Mouse (Mus musculus) heart, embryonic 11.5 days (tissue): ENCODE results near the gene Bmp5. TPM values are rescaled to one million over a fixed set of nuclear protein-coding genes. Genes with fewer than 3 reads are reported as not detected.

Source experiments
- ATAC-seq: fragments of 200-750 bp; cut with Nextera tagmentation; replicated peaks from 2 replicates; pipeline ENCODE4 v1.8.0; 2017; ENCODE audit warnings: moderate library complexity; ENCODE audit not compliant: insufficient number of reproducible peaks, low FRiP score, low TSS enrichment
- H3K27ac ChIP-seq: fragments of 300-500 bp; sonication (generic); 2 replicates; pipeline ENCODE4 v1.5.1; 2014; ENCODE audit warnings: mild to moderate bottlenecking, low read depth, low read length
- H3K27me3 ChIP-seq: fragments of 300-500 bp; sonication (generic); 2 replicates; pipeline ENCODE4 v1.6.1; 2014; ENCODE audit warnings: mild to moderate bottlenecking, low read length, mixed read lengths; ENCODE audit not compliant: control insufficient read depth, insufficient read depth
- H3K36me3 ChIP-seq: fragments of 300-500 bp; sonication (generic); 2 replicates; pipeline ENCODE4 v1.6.1; 2014; ENCODE audit warnings: mild to moderate bottlenecking, low read length, moderate library complexity, mixed read lengths; ENCODE audit not compliant: control insufficient read depth, insufficient read depth
- H3K4me1 ChIP-seq: fragments of 300-500 bp; sonication (generic); 2 replicates; pipeline ENCODE4 v1.6.1; 2014; ENCODE audit warnings: low read length; ENCODE audit not compliant: control insufficient read depth, insufficient read depth
- H3K4me2 ChIP-seq: fragments of 300-500 bp; sonication (generic); 2 replicates; pipeline ENCODE4 v1.6.1; 2014; ENCODE audit warnings: mild to moderate bottlenecking, moderate library complexity
- H3K4me3 ChIP-seq: fragments of 300-500 bp; sonication (generic); 2 replicates; pipeline ENCODE4 v1.5.1; 2014; ENCODE audit warnings: low read depth, low read length
- H3K9ac ChIP-seq: fragments of 300-500 bp; sonication (generic); 2 replicates; pipeline ENCODE4 v1.6.1; 2014; ENCODE audit warnings: mild to moderate bottlenecking, low read depth, low read length, moderate library complexity
- H3K9me3 ChIP-seq: fragments of 300-500 bp; sonication (generic); replicated peaks from 2 replicates; pipeline ENCODE4 v1.6.1; 2016; ENCODE audit warnings: low read length; ENCODE audit not compliant: control insufficient read depth
- WGBS: fragments of 180-500 bp; shearing (Covaris S2); extraction: QIAGEN DNeasy Blood & Tissue Kit; methylation state at CpG from one replicate; pipeline ENCODE4 v1.1.7; 2014; ENCODE audit not compliant: insufficient replicate concordance; 5-methylcytosine and 5-hydroxymethylcytosine counted together
- polyA plus RNA-seq: library from polyadenylated mRNA; unstranded; fragments of >200 nt; fragmentation: Nextera tagmentation; extraction: Ambion mirVana; gene quantifications from 2 replicates; pipeline ENCODE4 v1.2.1, GENCODE M21; 2014

Bmp5 gene
- polyA plus RNA-seq, 1 experiment from 2014 or later: 11.2 TPM

- 58% methylated on average over 2 of the region's 2 CpGs for WGBS
- Histone ChIP-seq H3K27ac (no peak overlapping the region), H3K36me3 (no peaks in the 10 kb centered on the region), H3K4me3 (no peak overlapping the region), H3K9ac (no peak overlapping the region), H3K4me2 (no peak overlapping the region), H3K27me3 (no peaks in the 10 kb centered on the region), H3K4me1 (no peaks in the 10 kb centered on the region), H3K9me3 (no peaks in the 10 kb centered on the region)
- ATAC-seq: no peak
Measured at GRCm38 (mm10) chr9:75905497-75905896, 130.3 kb downstream of the Bmp5 start.

GRCm38 (mm10) chr9:75910112-75910799 is 135.1 kb downstream of the Bmp5 start:
- H3K9me3 ChIP-seq: no peaks in the 10 kb centered on the region
- WGBS: 34% methylated on average over 7 of the region's 7 CpGs
- no peak overlapping the region for H3K4me3 ChIP-seq
- no peaks in the 10 kb centered on the region for H3K27me3 ChIP-seq
- H3K4me1 ChIP-seq: no peaks in the 10 kb centered on the region
- no peaks in the 10 kb centered on the region for H3K36me3 ChIP-seq
- no peak overlapping the region for H3K9ac ChIP-seq
- no peak overlapping the region for H3K27ac ChIP-seq
- no peak for ATAC-seq
- no peak overlapping the region for H3K4me2 ChIP-seq

- no peak overlapping the region for H3K4me2 ChIP-seq
- no peaks in the 10 kb centered on the region for H3K4me1 ChIP-seq
- 59% methylated on average over 7 of the region's 7 CpGs for WGBS
- ATAC-seq: no peak
- no peaks in the 10 kb centered on the region for H3K9me3 ChIP-seq
- no peak overlapping the region for H3K4me3 ChIP-seq
- H3K27me3 ChIP-seq: no peaks in the 10 kb centered on the region
- no peak overlapping the region for H3K27ac ChIP-seq
- H3K9ac ChIP-seq: no peak overlapping the region
- no peaks in the 10 kb centered on the region for H3K36me3 ChIP-seq
Measured at GRCm38 (mm10) chr9:75911542-75911941, 136.4 kb downstream of the Bmp5 start.

DNA sequence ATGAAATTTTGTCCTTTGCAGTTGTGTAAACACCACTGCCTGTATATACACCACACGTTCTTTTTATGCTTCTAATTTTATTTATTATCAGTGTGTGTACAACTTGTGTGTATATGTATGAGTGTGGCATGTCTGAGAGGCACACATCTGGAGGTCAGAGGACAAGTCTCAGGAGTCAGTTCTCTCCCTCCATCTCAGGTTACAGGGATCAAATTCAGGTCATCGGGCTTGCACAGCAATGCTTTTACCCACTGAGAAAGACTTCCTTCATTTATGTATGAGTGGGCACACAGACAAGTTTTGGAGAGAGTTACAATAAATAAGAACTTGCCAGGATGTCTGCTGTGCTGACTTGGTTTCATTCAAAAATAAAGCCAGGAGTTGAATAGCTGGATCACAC is 140.9 kb downstream of the Bmp5 start:
- WGBS: 43% methylated on average over 2 of the region's 2 CpGs
- Histone ChIP-seq H3K4me1 (no peaks in the 10 kb centered on the region), H3K4me3 (no peak overlapping the region), H3K4me2 (no peak overlapping the region), H3K9ac (no peak overlapping the region), H3K36me3 (no peaks in the 10 kb centered on the region), H3K27ac (no peak overlapping the region), H3K27me3 (no peaks in the 10 kb centered on the region), H3K9me3 (no peaks in the 10 kb centered on the region)
- no peak for ATAC-seq

DNA sequence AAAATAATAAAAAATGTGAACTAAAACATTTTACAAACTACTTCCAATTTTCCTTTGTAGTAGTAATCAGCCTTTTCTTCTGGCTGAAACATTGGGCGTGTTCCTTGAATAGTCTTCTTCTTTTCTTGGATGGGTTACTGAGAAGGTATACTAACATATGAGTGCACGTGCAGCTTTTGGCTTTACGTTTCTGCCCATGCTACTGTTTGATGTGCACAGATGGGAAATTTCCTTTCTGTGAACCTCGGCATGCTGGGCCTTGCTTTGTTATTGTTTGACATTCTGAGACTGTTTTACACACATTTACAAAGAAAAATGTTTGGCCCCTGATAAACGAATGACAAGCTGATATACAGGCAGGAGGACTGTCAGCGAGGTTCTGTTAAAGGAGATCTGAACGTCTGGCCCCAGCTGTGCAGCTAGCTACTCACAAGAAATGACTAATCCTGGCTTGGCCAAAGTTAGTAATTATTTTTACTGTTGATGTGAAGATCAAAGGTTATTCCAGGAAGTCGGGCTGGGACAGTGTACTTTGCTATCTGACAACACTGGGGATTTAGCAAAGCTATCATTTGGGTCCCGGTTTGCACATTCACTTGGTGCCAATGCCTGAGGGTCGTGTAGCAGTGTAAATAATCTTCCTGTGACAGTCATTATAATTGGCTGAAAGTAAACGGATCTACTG is 152.2 kb downstream of the Bmp5 start:
- 34% methylated on average over 11 of the region's 11 CpGs for WGBS
- no peaks in the 10 kb centered on the region for H3K9me3 ChIP-seq
- no peak overlapping the region for H3K4me2 ChIP-seq
- no peak overlapping the region for H3K9ac ChIP-seq
- no peaks in the 10 kb centered on the region for H3K36me3 ChIP-seq
- H3K27me3 ChIP-seq: no peaks in the 10 kb centered on the region
- no peak overlapping the region for H3K4me3 ChIP-seq
- no peak overlapping the region for H3K27ac ChIP-seq
- ATAC-seq: no peak
- H3K4me1 ChIP-seq: no peaks in the 10 kb centered on the region

- Histone ChIP-seq H3K36me3 (no peaks in the 10 kb centered on the region), H3K9me3 (no peaks in the 10 kb centered on the region), H3K27me3 (no peaks in the 10 kb centered on the region), H3K9ac (no peak overlapping the region), H3K4me3 (no peak overlapping the region), H3K4me2 (no peak overlapping the region), H3K27ac (no peak overlapping the region), H3K4me1 (no peaks in the 10 kb centered on the region)
- no peak for ATAC-seq
- 55% methylated on average over 5 of the region's 5 CpGs for WGBS
Measured at GRCm38 (mm10) chr9:75928068-75928467, 152.9 kb downstream of the Bmp5 start.

GRCm38 (mm10) chr9:75944663-75945062 is 169.5 kb downstream of the Bmp5 start:
- no peak overlapping the region for H3K4me2 ChIP-seq
- no peaks in the 10 kb centered on the region for H3K4me1 ChIP-seq
- H3K36me3 ChIP-seq: no peaks in the 10 kb centered on the region
- H3K27ac ChIP-seq: no peak overlapping the region
- 73% methylated on average over 3 of the region's 3 CpGs for WGBS
- H3K9ac ChIP-seq: no peak overlapping the region
- ATAC-seq: no peak
- no peaks in the 10 kb centered on the region for H3K9me3 ChIP-seq
- no peaks in the 10 kb centered on the region for H3K27me3 ChIP-seq
- no peak overlapping the region for H3K4me3 ChIP-seq
